Mouse (Mus musculus) liver, embryonic 11.5 days (tissue): Measurements from ENCODE around the gene Tmem131. TPM values are rescaled to one million over a fixed set of nuclear protein-coding genes. Genes with fewer than 3 reads are reported as not detected.
"Not testable (repeated sequence)": the region's sequence is repeated elsewhere in the genome, so short reads cannot be mapped to it uniquely, and the experiment has no call there.

Experiments
- ATAC-seq: fragments of 200-750 bp; cut with Nextera tagmentation; replicated peaks from 2 replicates; pipeline ENCODE4 v1.8.0; 2017; ENCODE audit warnings: moderate number of reproducible peaks, mild to moderate bottlenecking, moderate TSS enrichment, moderate library complexity; ENCODE audit not compliant: low FRiP score
- DNase-seq: peaks from one replicate; pipeline ENCODE4 v3.0.0-alpha.2; 2017; ENCODE audit warnings: low spot score
- H3K27ac ChIP-seq: fragments of 300-500 bp; sonication (generic); 2 replicates; pipeline ENCODE4 v1.5.1; 2014; ENCODE audit warnings: mild to moderate bottlenecking, low read depth, low read length, control low read depth
- H3K27me3 ChIP-seq: fragments of 300-500 bp; sonication (generic); replicated peaks from 2 replicates; pipeline ENCODE4 v1.6.1; 2014; ENCODE audit warnings: low read length, mixed read lengths; ENCODE audit not compliant: control insufficient read depth, insufficient read depth
- H3K36me3 ChIP-seq: fragments of 300-500 bp; sonication (generic); 2 replicates; pipeline ENCODE4 v1.6.1; 2014; ENCODE audit warnings: mild to moderate bottlenecking, low read length, moderate library complexity, mixed read lengths; ENCODE audit not compliant: control insufficient read depth, insufficient read depth
- H3K4me1 ChIP-seq: fragments of 300-500 bp; sonication (generic); replicated peaks from 2 replicates; pipeline ENCODE4 v1.6.1; 2014; ENCODE audit warnings: low read length, mixed read lengths; ENCODE audit not compliant: control insufficient read depth, insufficient read depth
- H3K4me2 ChIP-seq: fragments of 300-500 bp; sonication (generic); 2 replicates; pipeline ENCODE4 v1.6.1; 2014; ENCODE audit warnings: mild to moderate bottlenecking, control low read depth, moderate library complexity
- H3K4me3 ChIP-seq: fragments of 300-500 bp; sonication (generic); 2 replicates; pipeline ENCODE4 v1.5.1; 2014; ENCODE audit warnings: low read depth, low read length, control low read depth
- H3K9ac ChIP-seq: fragments of 300-500 bp; sonication (generic); 2 replicates; pipeline ENCODE4 v1.6.1; 2014; ENCODE audit warnings: low read depth, low read length, control low read depth
- H3K9me3 ChIP-seq: fragments of 300-500 bp; sonication (generic); 2 replicates; pipeline ENCODE4 v1.6.1; 2016; ENCODE audit warnings: low read length, inconsistent platforms, mixed read lengths; ENCODE audit not compliant: control insufficient read depth
- WGBS: fragments of 180-500 bp; shearing (Covaris S2); extraction: QIAGEN DNeasy Blood & Tissue Kit; methylation state at CpG from one replicate; pipeline ENCODE4 v1.1.7; 2014; 5-methylcytosine and 5-hydroxymethylcytosine counted together
- polyA plus RNA-seq: library from polyadenylated mRNA; unstranded; fragments of >200 nt; fragmentation: Nextera tagmentation; extraction: Ambion mirVana; gene quantifications from 2 replicates; pipeline ENCODE4 v1.2.1, GENCODE M21; 2014

Gene Tmem131
- polyA plus RNA-seq, 1 experiment from 2014 or later, result 19.1 TPM

DNA sequence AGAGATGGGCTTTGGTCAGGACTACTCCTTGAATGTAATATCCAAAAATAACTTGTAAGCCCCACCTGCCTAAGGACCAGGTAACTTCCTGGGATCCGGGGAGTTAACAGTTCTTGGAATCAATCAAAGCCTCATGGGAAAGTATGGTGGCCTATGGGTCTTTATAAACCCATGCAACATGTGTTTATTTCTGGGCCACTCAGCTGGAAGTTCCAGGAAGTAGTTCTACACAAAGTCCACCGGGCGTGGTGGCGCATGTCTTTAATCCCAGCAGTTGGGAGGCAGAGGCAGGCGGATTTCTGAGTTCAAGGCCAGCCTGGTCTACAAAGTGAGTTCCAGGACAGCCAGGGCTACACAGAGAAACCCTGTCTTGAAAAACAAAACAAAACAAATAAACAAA, 49.7 kb downstream of the Tmem131 start:
- H3K9me3 ChIP-seq, H3K9ac ChIP-seq, H3K27me3 ChIP-seq, H3K36me3 ChIP-seq, ATAC-seq, H3K4me3 ChIP-seq, DNase-seq, H3K4me2 ChIP-seq, H3K27ac ChIP-seq: not testable (repeated sequence)
- H3K4me1 ChIP-seq, result peaks cover 15% of the 10 kb centered on the region
- WGBS, result 90% methylated on average over 5 of the region's 5 CpGs

DNA sequence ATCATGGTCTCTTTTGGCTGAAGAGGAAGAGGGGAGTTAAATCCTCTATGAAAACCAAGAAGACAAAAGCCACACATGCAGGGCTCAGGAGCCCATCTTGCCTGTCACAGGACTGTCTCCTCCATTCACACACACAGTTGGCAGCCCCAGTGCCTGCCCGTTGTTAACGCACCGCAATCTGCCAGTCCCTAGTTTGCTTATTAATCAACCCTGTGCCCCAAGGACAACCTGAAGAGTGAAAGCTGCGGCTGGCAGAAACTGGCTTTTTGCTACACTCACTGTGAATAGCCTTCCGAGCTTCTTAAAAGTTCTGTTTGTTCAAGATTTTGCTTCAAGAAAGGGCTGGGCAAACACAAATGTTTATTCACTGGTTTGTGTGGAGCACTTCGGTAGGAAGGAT, 50.3 kb downstream of the Tmem131 start:
- no peak overlapping the region for H3K27ac ChIP-seq
- H3K4me1 ChIP-seq, result peaks cover 15% of the 10 kb centered on the region
- no peak overlapping the region for H3K4me2 ChIP-seq
- H3K4me3 ChIP-seq, result no peak overlapping the region
- H3K27me3 ChIP-seq, result no peaks in the 10 kb centered on the region
- H3K36me3 ChIP-seq, result no peaks in the 10 kb centered on the region; the same call in 1 of the 2 replicates
- ATAC-seq (no peak), DNase-seq (no peak)
- H3K9ac ChIP-seq, result no peak overlapping the region
- no peaks in the 10 kb centered on the region for H3K9me3 ChIP-seq
- WGBS, result 80% methylated on average over 6 of the region's 6 CpGs

DNA sequence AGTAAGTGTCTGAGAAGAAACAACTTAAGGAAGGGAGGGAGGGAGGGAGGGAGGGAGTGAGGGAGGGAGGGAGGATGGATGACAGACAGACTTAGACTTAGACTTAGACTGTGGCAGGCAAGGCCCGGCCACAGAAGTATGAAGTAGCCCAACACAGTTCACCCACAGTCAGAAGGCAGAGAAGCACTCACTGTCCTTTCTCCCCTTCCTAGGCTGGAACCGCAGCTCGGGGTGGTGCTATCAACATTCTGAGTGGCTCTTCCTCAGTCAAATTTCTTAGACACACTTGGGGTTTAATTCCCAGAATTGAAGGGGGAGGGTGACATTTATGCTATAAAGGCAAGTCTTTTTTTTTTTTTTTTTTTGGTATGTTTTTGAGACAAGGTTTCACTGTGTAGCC, 51.0 kb downstream of the Tmem131 start:
- Histone ChIP-seq H3K9ac (no peak overlapping the region), H3K9me3 (no peaks in the 10 kb centered on the region), H3K4me3 (no peak overlapping the region), H3K4me1 (peaks cover 15% of the 10 kb centered on the region), H3K27ac (no peak overlapping the region), H3K27me3 (no peaks in the 10 kb centered on the region), H3K4me2 (no peak overlapping the region), H3K36me3 (no peaks in the 10 kb centered on the region; the same call in 1 of the 2 replicates)
- DNase-seq, result no peak
- 60% methylated on average over 3 of the region's 3 CpGs for WGBS
- no peak for ATAC-seq

DNA sequence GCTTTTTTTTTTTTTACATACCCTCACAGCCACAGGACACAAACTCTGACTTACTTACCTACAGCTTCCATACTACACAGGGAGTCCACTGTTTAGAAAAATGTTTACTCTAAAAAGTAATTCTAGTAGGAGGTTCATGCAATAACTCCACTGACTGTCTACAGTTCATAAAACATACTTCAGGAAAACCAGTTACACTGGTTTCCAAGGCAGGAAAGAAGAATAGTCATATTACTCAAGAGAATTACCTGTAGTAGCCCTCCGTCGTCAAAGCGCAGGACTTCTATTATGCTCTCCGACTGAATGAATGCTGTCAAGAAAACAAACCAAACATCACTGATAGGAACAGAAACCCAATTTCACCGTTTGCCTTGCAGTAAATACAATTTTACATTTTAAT, 54.5 kb downstream of the Tmem131 start:
- ATAC-seq, result no peak
- Histone ChIP-seq H3K4me1 (peaks cover 10% of the 10 kb centered on the region), H3K9me3 (no peaks in the 10 kb centered on the region), H3K4me2 (no peak overlapping the region), H3K4me3 (no peak overlapping the region), H3K27ac (no peak overlapping the region), H3K36me3 (peaks cover 3% of the 10 kb centered on the region), H3K9ac (no peak overlapping the region), H3K27me3 (no peaks in the 10 kb centered on the region)
- DNase-seq, result no peak
- 92% methylated on average over 5 of the region's 5 CpGs for WGBS

DNA sequence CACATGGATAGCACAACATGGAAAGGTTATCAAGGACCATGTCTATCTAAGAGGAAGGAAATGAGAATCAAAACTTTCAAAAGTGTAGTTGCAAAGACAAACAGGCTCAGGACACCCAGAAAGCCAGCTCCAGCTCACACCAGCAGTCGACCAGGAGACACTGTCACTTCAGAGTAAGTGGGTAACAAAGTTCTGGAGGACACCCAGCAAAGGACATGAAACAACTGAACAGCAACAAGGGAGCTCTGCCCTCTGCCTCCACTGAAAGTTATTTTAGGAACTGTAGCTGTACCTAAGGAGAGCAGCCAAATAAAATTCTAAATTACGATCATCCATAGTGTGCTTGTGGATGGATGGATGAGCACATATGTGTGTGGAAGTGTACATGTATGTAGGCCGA, 56.3 kb downstream of the Tmem131 start:
- 89% methylated on average over 3 of the region's 3 CpGs for WGBS
- Histone ChIP-seq H3K36me3 (peaks cover 3% of the 10 kb centered on the region), H3K4me2 (no peak overlapping the region), H3K27me3 (no peaks in the 10 kb centered on the region), H3K27ac (no peak overlapping the region), H3K4me3 (no peak overlapping the region), H3K9ac (no peak overlapping the region), H3K9me3 (no peaks in the 10 kb centered on the region), H3K4me1 (peaks cover 3% of the 10 kb centered on the region; the same call in 1 of the 2 replicates)
- ATAC-seq, result no peak
- DNase-seq, result no peak

DNA sequence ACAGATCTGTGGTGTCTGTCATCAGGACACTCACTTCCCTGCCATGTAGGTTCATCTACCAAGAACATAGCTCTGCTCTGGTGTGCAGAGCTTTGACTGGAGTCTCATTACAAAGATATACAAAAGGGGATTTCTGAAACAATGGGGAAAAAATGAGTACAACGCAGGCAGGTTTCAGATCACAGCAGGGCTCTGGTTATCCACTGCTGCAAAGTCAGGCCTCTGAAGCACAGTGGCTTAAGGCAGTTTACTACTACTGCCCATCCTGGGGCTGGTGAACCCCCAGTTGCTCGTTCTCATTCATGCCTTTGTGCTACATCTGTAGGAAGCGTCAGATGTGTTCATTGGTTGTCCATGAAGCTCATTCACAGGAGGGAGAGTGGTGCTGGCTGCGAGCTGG, 57.0 kb downstream of the Tmem131 start:
- no peaks in the 10 kb centered on the region for H3K27me3 ChIP-seq
- H3K4me2 ChIP-seq, result no peak overlapping the region
- no peak for DNase-seq
- no peaks in the 10 kb centered on the region for H3K9me3 ChIP-seq
- H3K36me3 ChIP-seq, result peaks cover 3% of the 10 kb centered on the region
- no peak overlapping the region for H3K27ac ChIP-seq
- no peak for ATAC-seq
- peaks cover 3% of the 10 kb centered on the region; the same call in 1 of the 2 replicates for H3K4me1 ChIP-seq
- H3K4me3 ChIP-seq, result no peak overlapping the region
- 91% methylated on average over 4 of the region's 4 CpGs for WGBS
- no peak overlapping the region for H3K9ac ChIP-seq

DNA sequence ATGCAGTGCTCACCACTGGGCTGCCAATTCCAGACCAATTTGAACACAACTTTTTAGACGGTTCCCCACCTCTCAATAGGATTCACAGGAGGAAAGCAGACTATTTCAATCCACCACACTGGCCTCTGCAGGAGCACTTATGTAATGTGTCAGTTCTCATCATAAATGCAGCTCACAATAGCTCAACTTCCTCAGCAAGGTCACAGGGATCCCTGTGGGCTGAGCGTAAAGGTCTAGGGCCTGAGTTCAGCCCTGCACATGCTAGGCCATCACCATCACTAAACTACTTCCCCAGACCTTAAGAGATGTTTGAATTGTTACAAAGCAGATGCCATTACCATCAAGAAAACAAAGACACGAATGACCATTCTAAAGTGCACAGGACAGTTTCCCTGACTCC, 58.9 kb downstream of the Tmem131 start:
- WGBS, result 82% methylated on average over 3 of the region's 3 CpGs
- Histone ChIP-seq H3K4me3 (no peak overlapping the region), H3K9ac (no peak overlapping the region; the same call in 1 of the 2 replicates), H3K4me1 (peaks cover 3% of the 10 kb centered on the region; the same call in 1 of the 2 replicates), H3K4me2 (no peak overlapping the region), H3K9me3 (no peaks in the 10 kb centered on the region), H3K36me3 (peaks cover 3% of the 10 kb centered on the region), H3K27me3 (no peaks in the 10 kb centered on the region), H3K27ac (no peak overlapping the region; the same call in 1 of the 2 replicates)
- no peak for ATAC-seq
- DNase-seq, result no peak

DNA sequence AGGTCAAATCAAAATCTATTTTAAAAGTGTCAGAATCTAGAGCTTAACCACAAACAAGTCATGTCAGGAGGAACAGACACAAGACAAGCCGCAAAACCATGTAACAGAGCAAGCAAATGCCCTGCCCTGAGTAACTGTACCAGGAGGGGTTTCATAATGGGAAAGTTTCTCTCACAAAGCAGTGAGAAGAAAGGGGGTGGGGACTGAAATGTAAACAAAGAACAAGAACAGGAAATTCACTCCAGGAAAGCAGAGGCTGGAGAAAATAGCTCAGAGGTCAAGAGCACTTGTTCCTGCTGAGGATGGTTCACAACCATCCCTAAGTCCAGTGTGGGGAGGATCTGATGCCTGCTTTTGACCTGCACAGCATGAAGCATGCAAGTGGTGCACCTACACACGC, 59.7 kb downstream of the Tmem131 start:
- peaks cover 3% of the 10 kb centered on the region for H3K36me3 ChIP-seq

DNA sequence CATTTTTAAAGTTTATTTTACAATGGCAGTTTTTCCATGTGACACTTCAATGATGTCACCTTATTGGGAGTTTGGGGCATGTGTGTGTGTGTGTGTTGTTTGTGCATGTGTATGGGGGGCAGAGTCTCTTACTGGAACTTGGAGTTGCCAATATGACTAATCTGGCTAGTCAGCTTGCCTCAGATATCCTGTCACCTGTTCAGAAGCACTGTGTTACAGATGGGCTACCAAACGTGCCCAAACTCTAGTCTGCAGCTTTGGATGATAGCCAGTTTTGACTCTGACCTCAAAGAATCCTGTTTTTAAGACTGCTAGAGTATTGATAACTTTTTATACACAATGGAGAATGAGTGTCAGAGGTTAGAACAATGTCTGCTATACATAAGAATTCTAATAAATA, 64.3 kb downstream of the Tmem131 start:
- Histone ChIP-seq H3K9ac (no peak overlapping the region), H3K9me3 (no peaks in the 10 kb centered on the region), H3K4me3 (no peak overlapping the region), H3K4me2 (no peak overlapping the region), H3K36me3 (no peaks in the 10 kb centered on the region; the same call in 1 of the 2 replicates), H3K27ac (no peak overlapping the region), H3K4me1 (no peaks in the 10 kb centered on the region; the same call in 1 of the 2 replicates), H3K27me3 (no peaks in the 10 kb centered on the region)
- WGBS, result 57% methylated on average over 1 of the region's 1 CpGs
- ATAC-seq (no peak), DNase-seq (no peak)

More for the DNA sequence above, 59.7 kb downstream of the Tmem131 start:
- Histone ChIP-seq H3K27ac (no peak overlapping the region), H3K27me3 (no peaks in the 10 kb centered on the region), H3K4me3 (no peak overlapping the region), H3K4me1 (peaks cover 3% of the 10 kb centered on the region; the same call in 1 of the 2 replicates), H3K9me3 (no peaks in the 10 kb centered on the region), H3K4me2 (no peak overlapping the region), H3K9ac (no peak overlapping the region)
- no peak for DNase-seq
- 61% methylated on average over 2 of the region's 2 CpGs for WGBS
- ATAC-seq, result no peak
